Mouse (Mus musculus) heart, adult 2 months (tissue): ENCODE measurements around the gene Lypd6. TPM values are rescaled to one million over a fixed set of nuclear protein-coding genes. Genes with fewer than 3 reads are reported as not detected.

Experiments
- DNase-seq, 2 experiments: peaks; one replicate each; pipeline ENCODE4 v3.0.0; 2021
- H3K27ac ChIP-seq: fragments of 200-600 bp; 2 replicates; pipeline ENCODE4 v1.8.1; 2022
- H3K27me3 ChIP-seq: fragments of 200-500 bp; 2 replicates; pipeline ENCODE4 v1.6.1; 2012; ENCODE audit warnings: mild to moderate bottlenecking, low read length, inconsistent platforms, mixed read lengths; ENCODE audit not compliant: control insufficient read depth, insufficient read depth
- H3K36me3 ChIP-seq: fragments of 200-500 bp; 2 replicates; pipeline ENCODE4 v1.6.1; 2012; ENCODE audit warnings: low read length, inconsistent platforms; ENCODE audit not compliant: control insufficient read depth, insufficient read depth
- H3K4me1 ChIP-seq: fragments of 200-500 bp; 2 replicates; pipeline ENCODE4 v1.6.1; 2011; ENCODE audit warnings: low read length; ENCODE audit not compliant: control insufficient read depth, insufficient read depth
- H3K4me3 ChIP-seq: fragments of 200-600 bp; 2 replicates; pipeline ENCODE4 v1.8.1; 2022
- H3K79me2 ChIP-seq: fragments of 200-500 bp; replicated peaks from 2 replicates; pipeline ENCODE4 v1.6.1; 2012; ENCODE audit warnings: mild to moderate bottlenecking, inconsistent platforms, low read length, moderate library complexity, mixed read lengths; ENCODE audit not compliant: control insufficient read depth, insufficient read depth
- H3K9ac ChIP-seq: fragments of 200-500 bp; 2 replicates; pipeline ENCODE4 v1.6.1; 2012; ENCODE audit warnings: low read depth, mild to moderate bottlenecking, control low read depth, inconsistent platforms, low read length, mixed read lengths
- CTCF ChIP-seq: fragments of 200-600 bp; IDR thresholded peaks from 2 replicates; pipeline ENCODE4 v1.8.1; 2022; ENCODE audit warnings: antibody characterized with exemption, mild to moderate bottlenecking, moderate library complexity
- EP300 ChIP-seq: fragments of 200-500 bp; IDR thresholded peaks from 2 replicates; pipeline ENCODE4 v1.6.1; 2011; ENCODE audit warnings: low read depth, low read length, control low read depth; ENCODE audit not compliant: insufficient read depth
- POLR2A ChIP-seq: fragments of 200-500 bp; IDR thresholded peaks from 2 replicates; pipeline ENCODE4 v1.6.1; 2011; ENCODE audit warnings: mild to moderate bottlenecking, low read depth, low read length, control low read depth; ENCODE audit not compliant: insufficient read depth
- WGBS: fragments of 180-500 bp; shearing (Covaris S2); methylation state at CpG from one replicate; pipeline ENCODE4 v1.1.7; 2018; 5-methylcytosine and 5-hydroxymethylcytosine counted together
- intact Hi-C: fragments of 180-260 bp; cut with DNase I; formaldehyde crosslinking; loops from one replicate; pipeline ENCODE4 v1.15.1; 2025
- polyA plus RNA-seq: library from polyadenylated mRNA; depleted of rRNA; stranded (reverse); fragments of >200 nt; gene quantifications from 2 replicates; pipeline ENCODE4 v1.2.3, GENCODE M21; 2012
- total RNA-seq, 2 experiments: library from RNA; stranded (reverse); gene quantifications; 2 replicates each; pipeline ENCODE4 v1.2.3; 2021

The Lypd6 gene
- total and polyA plus RNA-seq, 3 experiments, result 0.32 to 0.78 (median 0.63) TPM

DNA sequence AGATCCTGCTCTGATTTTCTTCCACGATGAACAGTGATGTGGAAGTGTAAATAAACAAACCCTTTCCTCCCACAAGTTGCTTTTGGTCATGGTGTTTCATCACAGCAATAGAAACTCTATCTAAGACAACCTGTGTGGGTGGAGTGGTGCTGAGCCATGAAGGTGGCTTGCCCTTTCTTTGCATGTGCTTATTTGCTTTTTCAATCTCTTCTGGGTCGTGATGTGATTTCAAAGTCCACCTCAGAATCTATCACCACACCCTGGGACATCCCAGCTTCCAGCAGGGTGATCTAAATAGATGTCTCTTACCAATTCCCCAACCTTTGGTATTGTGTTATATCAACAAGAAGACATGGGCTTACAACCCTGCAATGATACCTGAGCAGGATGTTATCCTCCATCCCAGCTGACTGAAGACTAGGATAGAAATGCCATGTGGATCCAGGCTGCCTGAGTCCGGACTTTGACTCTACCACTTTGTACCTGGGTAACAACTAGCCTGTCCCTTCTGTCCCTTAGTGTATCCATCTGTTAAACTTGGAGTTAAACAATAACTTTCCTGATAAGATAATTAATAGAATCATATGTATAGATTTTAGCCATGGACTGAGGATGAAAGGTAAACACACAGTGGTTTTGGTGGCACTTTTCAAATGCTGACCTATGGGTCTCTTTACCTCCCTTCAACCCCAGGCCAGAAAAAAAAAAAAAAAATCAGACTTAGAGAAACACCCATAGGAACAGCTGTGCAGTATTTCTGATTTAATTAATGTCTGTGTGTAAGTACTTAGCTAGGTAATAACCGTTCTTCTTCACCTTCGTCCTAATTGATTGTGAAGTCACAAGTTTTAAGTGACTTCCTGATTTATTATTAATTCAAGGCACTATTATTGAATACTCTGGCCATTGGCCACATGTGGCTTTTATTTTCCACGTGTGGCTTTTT is 83.3 kb downstream of the Lypd6 start:
- no peak for TF ChIP-seq EP300
- TF ChIP-seq CTCF, result no peak
- TF ChIP-seq POLR2A, result no peak
- no peak overlapping the region for H3K4me3 ChIP-seq
- H3K27ac ChIP-seq, result no peak overlapping the region
- no peaks in the 10 kb centered on the region for H3K36me3 ChIP-seq
- no peaks in the 10 kb centered on the region for H3K4me1 ChIP-seq
- H3K27me3 ChIP-seq, result no peaks in the 10 kb centered on the region
- H3K9ac ChIP-seq, result no peak overlapping the region
- 73% methylated on average over 6 of the region's 6 CpGs for WGBS
- DNase-seq, result no peak
- intact Hi-C loops, result no loop called here
- H3K79me2 ChIP-seq, result no peaks in the 10 kb centered on the region

DNA sequence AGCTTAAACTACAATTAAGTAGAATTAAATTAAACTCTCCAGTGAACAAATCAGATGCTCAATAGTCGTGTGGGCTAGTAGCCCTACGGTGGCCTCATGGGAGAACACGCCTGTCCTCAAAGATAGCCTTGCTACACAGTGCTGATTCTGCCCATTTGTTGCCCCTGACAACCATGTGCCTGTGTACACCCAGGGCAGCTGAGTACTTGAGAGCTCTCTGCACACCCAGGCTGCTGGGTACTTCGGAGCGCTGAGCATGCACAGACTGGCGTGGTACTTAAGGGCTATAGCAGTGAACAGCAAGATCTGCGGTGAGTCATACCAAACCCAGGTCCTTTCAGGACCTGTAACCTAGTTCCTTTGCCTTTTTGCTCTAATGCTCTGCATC is 84.0 kb downstream of the Lypd6 start:
- Histone ChIP-seq H3K9ac (no peak overlapping the region), H3K27me3 (no peaks in the 10 kb centered on the region), H3K4me3 (no peak overlapping the region), H3K4me1 (no peaks in the 10 kb centered on the region), H3K36me3 (no peaks in the 10 kb centered on the region), H3K27ac (no peak overlapping the region), H3K79me2 (no peaks in the 10 kb centered on the region)
- no peak for DNase-seq
- intact Hi-C loops, result no loop called here
- no peak for TF ChIP-seq EP300
- TF ChIP-seq CTCF, result no peak
- TF ChIP-seq POLR2A, result no peak
- WGBS, result 81% methylated on average over 7 of the region's 7 CpGs

DNA sequence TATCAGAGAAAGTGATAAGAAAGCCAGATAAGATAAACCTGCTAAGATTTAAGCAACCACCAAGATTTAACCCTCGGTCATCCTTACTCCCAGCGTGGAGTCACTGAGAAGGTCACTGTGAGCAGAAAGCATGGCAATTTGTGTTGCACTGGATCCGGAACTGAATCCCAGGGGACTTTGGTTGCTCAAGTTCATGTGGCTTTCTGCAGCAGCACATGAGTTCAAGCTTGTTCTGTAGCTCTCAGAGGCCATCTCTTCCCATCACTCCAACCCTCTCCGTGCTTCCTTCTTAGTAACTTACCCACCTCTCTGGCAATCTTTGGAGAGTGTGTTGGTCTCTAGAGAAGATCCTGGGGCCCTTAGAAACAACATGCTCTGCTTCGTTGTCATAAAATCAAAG is 84.6 kb downstream of the Lypd6 start:
- no peak for TF ChIP-seq POLR2A
- TF ChIP-seq EP300, result no peak
- intact Hi-C loops, result no loop called here
- 73% methylated on average over 5 of the region's 5 CpGs for WGBS

DNA sequence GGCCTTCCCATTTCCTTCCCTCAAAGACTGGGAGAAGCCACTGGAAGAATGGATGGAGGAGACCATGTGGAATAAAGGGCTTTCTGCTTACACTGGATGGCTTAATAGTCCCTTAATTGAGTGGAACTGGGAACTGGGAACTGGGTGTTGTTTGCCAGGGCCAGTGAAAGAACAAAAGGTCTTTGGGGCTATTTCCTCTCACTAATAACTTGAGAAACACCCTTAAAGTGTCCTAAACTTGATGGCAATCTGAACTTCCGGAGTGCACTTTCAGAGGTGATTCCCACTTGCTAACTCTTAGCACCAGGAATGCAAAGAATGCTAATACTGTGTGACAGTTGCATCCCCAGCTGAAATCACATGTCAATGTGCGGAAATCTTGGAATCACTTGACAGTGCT is 85.2 kb downstream of the Lypd6 start:
- no peak for DNase-seq
- H3K79me2 ChIP-seq, result no peaks in the 10 kb centered on the region
- no peaks in the 10 kb centered on the region for H3K27me3 ChIP-seq
- no peaks in the 10 kb centered on the region for H3K4me1 ChIP-seq
- no peak overlapping the region for H3K9ac ChIP-seq
- no peak overlapping the region for H3K27ac ChIP-seq
- 78% methylated on average over 2 of the region's 2 CpGs for WGBS
- H3K4me3 ChIP-seq, result no peak overlapping the region
- intact Hi-C loops, result no loop called here
- H3K36me3 ChIP-seq, result no peaks in the 10 kb centered on the region
- no peak for TF ChIP-seq POLR2A
- no peak for TF ChIP-seq EP300
- no peak for TF ChIP-seq CTCF

More for the DNA sequence above, 84.6 kb downstream of the Lypd6 start:
- H3K79me2 ChIP-seq, result no peaks in the 10 kb centered on the region
- H3K4me1 ChIP-seq, result no peaks in the 10 kb centered on the region
- no peak overlapping the region for H3K4me3 ChIP-seq
- no peak overlapping the region for H3K27ac ChIP-seq
- no peaks in the 10 kb centered on the region for H3K27me3 ChIP-seq
- no peaks in the 10 kb centered on the region for H3K36me3 ChIP-seq
- DNase-seq, result no peak
- H3K9ac ChIP-seq, result no peak overlapping the region

DNA sequence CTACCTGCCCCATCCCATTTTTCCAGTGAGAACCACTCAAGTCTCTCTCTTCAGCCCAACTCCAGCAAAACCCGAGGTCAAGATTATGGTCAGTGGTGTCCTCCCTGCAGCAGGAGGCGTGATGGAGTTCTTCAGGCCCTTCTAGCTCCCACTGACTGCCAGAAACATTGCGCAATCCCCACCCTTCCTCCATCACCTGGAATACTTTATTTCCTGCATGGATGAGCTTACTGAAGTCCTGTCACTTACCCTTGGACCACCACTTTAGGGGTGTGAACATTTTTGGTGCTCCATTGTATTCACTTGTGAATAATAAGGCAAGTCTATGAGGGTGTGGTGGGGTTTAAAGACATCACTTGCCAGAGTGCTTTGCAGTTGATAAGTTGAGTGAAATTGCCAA is 85.7 kb downstream of the Lypd6 start:
- Histone ChIP-seq H3K9ac (no peak overlapping the region), H3K79me2 (no peaks in the 10 kb centered on the region), H3K27me3 (no peaks in the 10 kb centered on the region), H3K27ac (no peak overlapping the region), H3K4me1 (no peaks in the 10 kb centered on the region), H3K36me3 (no peaks in the 10 kb centered on the region), H3K4me3 (no peak overlapping the region)
- DNase-seq, result no peak
- TF ChIP-seq EP300 (no peak), CTCF (no peak), POLR2A (no peak)
- intact Hi-C loops, result no loop called here
- WGBS, result 78% methylated on average over 3 of the region's 3 CpGs

DNA sequence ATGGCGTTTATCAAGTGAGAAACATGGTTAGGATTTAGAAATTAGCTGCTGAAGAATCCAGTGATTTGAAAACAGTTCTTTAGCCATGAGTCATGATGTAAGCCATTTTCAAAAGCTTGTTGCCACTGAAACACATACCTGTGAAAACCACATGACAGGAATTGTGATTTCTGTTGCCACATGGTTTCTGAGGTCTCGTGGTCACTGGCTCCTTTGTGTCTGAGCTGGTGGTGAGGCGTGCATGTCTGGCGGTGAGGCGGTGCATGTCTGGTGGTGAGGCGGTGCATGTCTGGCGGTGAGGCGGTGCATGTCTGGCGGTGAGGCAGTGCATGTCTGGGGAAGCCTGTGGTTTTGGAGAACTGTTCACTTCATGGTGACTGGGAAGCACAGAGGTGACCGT is 89.8 kb downstream of the Lypd6 start:
- Histone ChIP-seq H3K4me1 (no peaks in the 10 kb centered on the region), H3K27ac (no peak overlapping the region), H3K36me3 (no peaks in the 10 kb centered on the region), H3K4me3 (no peak overlapping the region), H3K27me3 (no peaks in the 10 kb centered on the region), H3K9ac (no peak overlapping the region), H3K79me2 (no peaks in the 10 kb centered on the region)
- 94% methylated on average over 10 of the region's 10 CpGs for WGBS
- intact Hi-C loops, result no loop called here
- DNase-seq, result no peak
- no peak for TF ChIP-seq POLR2A
- no peak for TF ChIP-seq CTCF
- TF ChIP-seq EP300, result no peak
